Mouse (Mus musculus) hindbrain, embryonic 11.5 days (tissue): Measurements from ENCODE around the gene BC067074. TPM values are rescaled to one million over a fixed set of nuclear protein-coding genes. Genes with fewer than 3 reads are reported as not detected.

Experiments
- ATAC-seq: fragments of 200-750 bp; cut with Nextera tagmentation; 2 replicates; pipeline ENCODE4 v1.8.0; 2017; ENCODE audit warnings: mild to moderate bottlenecking, moderate TSS enrichment, moderate library complexity; ENCODE audit not compliant: low FRiP score
- DNase-seq: peaks from one replicate; pipeline ENCODE4 v3.0.0-alpha.2; 2015; ENCODE audit warnings: low spot score
- H3K27ac ChIP-seq: fragments of 300-500 bp; sonication (generic); 2 replicates; pipeline ENCODE4 v1.5.1; 2014; ENCODE audit warnings: mild to moderate bottlenecking, low read depth, low read length
- H3K27me3 ChIP-seq: fragments of 300-500 bp; sonication (generic); 2 replicates; pipeline ENCODE4 v1.6.1; 2014; ENCODE audit warnings: mild to moderate bottlenecking, low read length, moderate library complexity, mixed read lengths; ENCODE audit not compliant: control insufficient read depth, insufficient read depth
- H3K36me3 ChIP-seq: fragments of 300-500 bp; sonication (generic); 2 replicates; pipeline ENCODE4 v1.6.1; 2014; ENCODE audit warnings: mild to moderate bottlenecking, low read length, moderate library complexity, mixed read lengths; ENCODE audit not compliant: control insufficient read depth, insufficient read depth
- H3K4me1 ChIP-seq: fragments of 300-500 bp; sonication (generic); replicated peaks from 2 replicates; pipeline ENCODE4 v1.6.1; 2014; ENCODE audit warnings: low read length, mixed read lengths; ENCODE audit not compliant: control insufficient read depth, insufficient read depth
- H3K4me2 ChIP-seq: fragments of 300-500 bp; sonication (generic); replicated peaks from 2 replicates; pipeline ENCODE4 v1.6.1; 2014; ENCODE audit warnings: mild to moderate bottlenecking, low read depth, low read length
- H3K4me3 ChIP-seq: fragments of 300-500 bp; sonication (generic); 2 replicates; pipeline ENCODE4 v1.5.1; 2014; ENCODE audit warnings: low read depth, low read length
- H3K9ac ChIP-seq: fragments of 300-500 bp; sonication (generic); 2 replicates; pipeline ENCODE4 v1.6.1; 2014; ENCODE audit warnings: low read depth, low read length
- H3K9me3 ChIP-seq: fragments of 300-500 bp; sonication (generic); 2 replicates; pipeline ENCODE4 v1.6.1; 2016; ENCODE audit warnings: low read length; ENCODE audit not compliant: control insufficient read depth
- WGBS: fragments of 180-500 bp; shearing (Covaris S2); extraction: QIAGEN DNeasy Blood & Tissue Kit; methylation state at CpG from one replicate; pipeline ENCODE4 v1.1.7; 2014; 5-methylcytosine and 5-hydroxymethylcytosine counted together
- polyA plus RNA-seq: library from polyadenylated mRNA; unstranded; fragments of >200 nt; fragmentation: Nextera tagmentation; extraction: Ambion mirVana; gene quantifications from 2 replicates; pipeline ENCODE4 v1.2.1, GENCODE M21; 2014

BC067074 gene
- polyA plus RNA-seq, 1 experiment from 2014 or later, result 1.9 TPM

DNA sequence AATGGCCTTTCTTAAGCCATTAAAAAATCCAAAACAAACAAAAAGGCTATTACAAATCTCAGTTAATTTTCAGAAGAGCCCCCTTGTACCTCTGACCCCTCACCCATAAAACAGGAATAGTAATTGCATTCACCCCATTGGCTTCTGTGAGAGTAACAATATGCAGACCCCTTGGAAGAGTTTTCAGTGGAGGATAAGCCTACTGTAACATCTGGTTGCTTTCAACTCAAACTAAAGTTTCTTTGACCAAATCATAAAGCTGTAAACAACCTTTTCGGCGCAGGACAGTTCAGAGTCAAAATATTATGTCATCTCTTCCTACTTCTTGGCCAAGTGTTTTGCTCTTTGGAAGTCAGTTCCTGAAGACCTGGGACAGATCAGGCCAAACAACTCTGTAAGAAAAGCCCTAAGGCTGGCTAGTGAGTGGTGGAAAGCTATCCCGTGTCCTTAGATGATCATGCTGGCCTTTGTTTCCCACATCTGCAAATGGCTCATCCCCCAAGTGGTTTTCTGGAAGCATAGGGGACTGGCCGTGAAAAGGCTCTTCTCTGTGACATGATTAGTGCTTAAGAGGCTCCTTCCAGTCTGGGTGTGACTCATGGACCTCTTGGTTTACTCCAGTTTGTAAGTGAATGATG is 108.5 kb downstream of the BC067074 start:
- H3K4me2 ChIP-seq, result no peak overlapping the region
- H3K9ac ChIP-seq, result no peak overlapping the region
- no peak for DNase-seq

GRCm38 (mm10) chr13:113403706-113404105 is 110.7 kb downstream of the BC067074 start:
- DNase-seq (no peak), ATAC-seq (no peak)
- Histone ChIP-seq H3K4me3 (no peak overlapping the region), H3K27ac (no peak overlapping the region), H3K9me3 (no peaks in the 10 kb centered on the region), H3K4me2 (no peak overlapping the region), H3K27me3 (no peaks in the 10 kb centered on the region), H3K4me1 (no peaks in the 10 kb centered on the region), H3K36me3 (no peaks in the 10 kb centered on the region), H3K9ac (no peak overlapping the region)
- 89% methylated on average over 6 of the region's 6 CpGs for WGBS

More for the DNA sequence above, 108.5 kb downstream of the BC067074 start:
- H3K4me3 ChIP-seq, result no peak overlapping the region
- no peaks in the 10 kb centered on the region for H3K36me3 ChIP-seq
- no peak overlapping the region for H3K27ac ChIP-seq
- ATAC-seq, result no peak
- WGBS, result 87% methylated on average over 4 of the region's 4 CpGs
- H3K27me3 ChIP-seq, result no peaks in the 10 kb centered on the region
- no peaks in the 10 kb centered on the region for H3K4me1 ChIP-seq
- H3K9me3 ChIP-seq, result no peaks in the 10 kb centered on the region

GRCm38 (mm10) chr13:113404172-113404571 is 111.2 kb downstream of the BC067074 start:
- Histone ChIP-seq H3K9me3 (no peaks in the 10 kb centered on the region), H3K27ac (no peak overlapping the region), H3K4me2 (no peak overlapping the region), H3K4me3 (no peak overlapping the region), H3K27me3 (no peaks in the 10 kb centered on the region), H3K9ac (no peak overlapping the region), H3K4me1 (no peaks in the 10 kb centered on the region), H3K36me3 (no peaks in the 10 kb centered on the region)
- 74% methylated on average over 2 of the region's 2 CpGs for WGBS
- ATAC-seq (no peak), DNase-seq (no peak)

DNA sequence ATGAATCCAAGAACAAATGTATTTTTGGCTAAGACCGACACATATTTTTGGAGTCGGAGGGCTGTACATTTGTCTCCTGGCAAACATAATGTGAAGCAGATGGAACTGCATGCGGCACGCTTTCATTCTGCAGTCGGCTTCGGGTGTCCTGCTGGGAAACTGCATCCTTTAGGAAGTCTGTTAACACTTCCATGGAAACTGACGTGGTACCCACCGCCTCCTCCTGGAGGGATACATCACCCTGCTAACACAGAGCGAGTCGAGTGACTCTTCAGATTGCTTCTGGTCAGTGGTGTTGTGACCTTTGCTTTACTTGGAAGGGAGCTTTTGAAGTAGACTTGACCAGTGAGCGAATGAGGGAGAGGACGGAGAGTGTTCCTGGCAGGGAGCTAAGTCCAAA is 117.0 kb downstream of the BC067074 start:
- H3K27ac ChIP-seq, result no peak overlapping the region
- DNase-seq, result peak; percentile 41
- WGBS, result 27% methylated on average over 12 of the region's 12 CpGs
- no peak overlapping the region for H3K4me2 ChIP-seq
- no peak overlapping the region for H3K4me3 ChIP-seq
- no peak overlapping the region for H3K9ac ChIP-seq
- no peaks in the 10 kb centered on the region for H3K4me1 ChIP-seq
- H3K27me3 ChIP-seq, result no peaks in the 10 kb centered on the region
- H3K36me3 ChIP-seq, result no peaks in the 10 kb centered on the region
- no peak for ATAC-seq
- no peaks in the 10 kb centered on the region for H3K9me3 ChIP-seq

DNA sequence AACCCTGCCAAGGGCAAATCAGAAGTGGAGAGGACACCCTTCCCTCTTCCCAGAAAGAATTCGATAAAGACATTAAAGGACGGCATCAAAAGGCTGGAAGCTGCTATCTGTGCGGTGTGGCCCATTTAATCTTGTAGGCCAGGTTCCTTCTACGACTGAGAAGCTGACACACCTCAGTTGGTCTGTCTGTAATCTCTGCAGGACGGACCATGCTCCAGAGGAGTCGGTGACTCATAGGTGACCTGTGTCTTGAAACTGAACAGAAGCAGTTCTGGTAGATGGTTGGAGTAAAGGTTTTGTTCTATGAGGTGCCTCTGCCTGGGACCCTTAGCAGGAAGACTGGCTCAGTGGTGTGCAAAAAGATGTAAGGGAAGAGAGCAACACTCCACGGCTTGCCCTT is 122.6 kb downstream of the BC067074 start:
- 84% methylated on average over 7 of the region's 7 CpGs for WGBS
- Histone ChIP-seq H3K4me3 (no peak overlapping the region), H3K4me2 (no peak overlapping the region), H3K9me3 (no peaks in the 10 kb centered on the region), H3K4me1 (no peaks in the 10 kb centered on the region), H3K36me3 (no peaks in the 10 kb centered on the region), H3K27me3 (no peaks in the 10 kb centered on the region), H3K9ac (no peak overlapping the region), H3K27ac (no peak overlapping the region)
- no peak for ATAC-seq
- DNase-seq, result no peak

DNA sequence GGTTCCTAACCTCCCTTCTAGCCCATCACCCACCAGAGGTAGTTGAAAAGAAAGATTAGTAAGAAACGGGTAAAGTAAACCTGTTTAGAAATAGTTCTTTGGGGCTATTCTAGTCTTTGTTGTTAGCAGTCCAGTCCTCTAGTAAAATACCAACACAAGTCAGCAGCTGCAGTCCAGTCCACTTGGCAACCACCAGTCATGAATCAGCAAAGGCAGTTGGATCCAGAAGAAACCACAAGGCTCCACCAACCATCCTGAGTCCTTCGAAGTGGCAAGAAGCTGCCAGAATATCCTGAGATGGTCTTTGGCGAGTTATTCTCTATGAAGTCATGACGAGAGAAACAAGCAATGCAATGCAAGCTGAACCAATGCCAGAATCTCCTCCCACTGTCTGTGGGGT is 124.0 kb downstream of the BC067074 start:
- ATAC-seq, result no peak
- WGBS, result 95% methylated on average over 4 of the region's 4 CpGs
- Histone ChIP-seq H3K9ac (no peak overlapping the region), H3K4me1 (no peaks in the 10 kb centered on the region), H3K4me2 (no peak overlapping the region), H3K27ac (no peak overlapping the region), H3K36me3 (no peaks in the 10 kb centered on the region), H3K9me3 (no peaks in the 10 kb centered on the region), H3K27me3 (no peaks in the 10 kb centered on the region), H3K4me3 (no peak overlapping the region)
- no peak for DNase-seq

DNA sequence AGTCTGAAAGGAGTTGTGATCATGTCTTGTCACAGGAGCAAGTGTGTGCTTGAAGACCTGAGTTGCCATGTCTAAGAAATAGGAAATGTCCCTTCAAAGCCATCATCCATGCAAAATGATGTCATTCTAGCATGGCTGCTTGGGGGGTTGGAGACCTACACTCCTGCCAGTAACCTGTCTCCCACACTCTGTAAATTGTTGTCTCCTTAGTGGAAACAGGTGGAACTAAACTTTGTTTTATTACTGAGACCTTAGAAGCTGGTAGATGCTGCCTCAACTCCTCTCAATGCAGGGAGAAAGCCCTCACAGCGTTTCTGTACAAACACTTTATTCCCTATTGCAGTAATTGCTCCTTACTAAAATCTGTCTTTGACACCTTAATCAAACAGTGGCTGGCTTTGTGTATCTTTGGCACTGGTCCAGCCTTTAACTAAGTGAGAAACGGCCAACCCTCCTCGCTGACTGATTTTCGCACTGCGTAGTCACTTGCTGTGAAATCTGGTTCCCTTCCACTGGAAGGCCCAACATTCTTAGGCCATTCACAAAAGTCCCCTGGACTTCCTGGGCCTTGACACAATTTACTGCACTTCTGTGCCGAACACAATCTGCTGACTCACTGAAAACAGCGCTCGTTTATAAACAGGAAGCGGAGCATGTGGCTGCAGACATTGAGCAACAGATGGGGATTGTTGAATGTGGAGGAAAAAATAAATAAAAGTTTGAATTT is 125.0 kb downstream of the BC067074 start:
- no peaks in the 10 kb centered on the region for H3K27me3 ChIP-seq
- H3K9ac ChIP-seq, result no peak overlapping the region
- no peaks in the 10 kb centered on the region for H3K4me1 ChIP-seq
- ATAC-seq, result no peak
- WGBS, result 74% methylated on average over 9 of the region's 9 CpGs
- no peak overlapping the region for H3K4me2 ChIP-seq
- no peak overlapping the region for H3K27ac ChIP-seq
- no peak overlapping the region for H3K4me3 ChIP-seq
- H3K36me3 ChIP-seq, result no peaks in the 10 kb centered on the region
- no peaks in the 10 kb centered on the region for H3K9me3 ChIP-seq
- no peak for DNase-seq

DNA sequence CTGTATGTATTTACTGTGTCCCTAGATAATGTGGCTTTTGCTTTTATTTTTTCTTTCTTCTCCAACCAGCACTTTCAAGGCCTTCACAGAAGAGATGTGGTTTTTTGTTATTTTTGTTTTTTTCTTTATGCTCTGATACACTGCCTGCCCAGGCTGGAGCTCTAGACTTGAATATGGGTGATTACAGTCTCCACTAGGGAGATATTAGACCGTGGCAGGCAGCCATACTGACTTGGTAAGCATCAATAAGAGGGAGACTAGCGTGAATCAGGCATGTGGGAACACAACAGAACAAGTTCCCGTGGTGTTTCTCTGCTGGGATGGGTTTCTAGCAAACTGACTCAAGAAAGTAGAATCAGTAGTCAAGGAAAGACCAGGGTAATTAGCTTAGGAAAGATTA is 125.7 kb downstream of the BC067074 start:
- no peaks in the 10 kb centered on the region for H3K36me3 ChIP-seq
- WGBS, result 86% methylated on average over 3 of the region's 3 CpGs
- H3K9me3 ChIP-seq, result no peaks in the 10 kb centered on the region
- no peak for DNase-seq
- no peak overlapping the region for H3K27ac ChIP-seq
- ATAC-seq, result no peak
- H3K9ac ChIP-seq, result no peak overlapping the region
- no peak overlapping the region for H3K4me3 ChIP-seq
- no peaks in the 10 kb centered on the region for H3K27me3 ChIP-seq
- H3K4me1 ChIP-seq, result no peaks in the 10 kb centered on the region
- no peak overlapping the region for H3K4me2 ChIP-seq

DNA sequence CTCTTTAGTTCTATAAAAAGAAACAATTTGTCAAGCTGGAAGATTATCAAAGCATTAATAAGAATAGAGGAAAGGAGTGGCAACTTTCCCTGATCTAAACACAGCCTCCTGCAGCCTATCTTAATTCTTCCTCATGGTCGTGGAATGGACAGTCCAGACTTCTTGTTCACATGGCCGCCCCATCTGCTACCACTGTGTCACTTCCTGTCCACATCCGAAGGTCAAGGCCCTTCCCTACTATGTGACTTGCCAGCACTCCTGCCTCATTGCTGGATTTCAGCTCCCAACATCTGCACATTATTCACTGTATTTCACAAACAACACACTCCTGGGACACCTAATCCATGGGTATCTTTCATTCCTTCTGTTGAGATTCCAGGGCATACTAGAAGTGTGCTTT is 128.5 kb downstream of the BC067074 start:
- H3K4me1 ChIP-seq, result no peaks in the 10 kb centered on the region
- 78% methylated on average over 3 of the region's 3 CpGs for WGBS
- no peaks in the 10 kb centered on the region for H3K27me3 ChIP-seq
- no peaks in the 10 kb centered on the region for H3K9me3 ChIP-seq
- no peak overlapping the region for H3K4me2 ChIP-seq
- DNase-seq (no peak), ATAC-seq (no peak)
- no peak overlapping the region for H3K4me3 ChIP-seq
- H3K9ac ChIP-seq, result no peak overlapping the region
- H3K36me3 ChIP-seq, result no peaks in the 10 kb centered on the region
- H3K27ac ChIP-seq, result no peak overlapping the region
